Mouse (Mus musculus): ENCODE data around the gene Ormdl2.
"Not testable (repeated sequence)": the region's sequence is repeated elsewhere in the genome, so short reads cannot be mapped to it uniquely, and the experiment has no call there.

Ormdl2 gene

DNA sequence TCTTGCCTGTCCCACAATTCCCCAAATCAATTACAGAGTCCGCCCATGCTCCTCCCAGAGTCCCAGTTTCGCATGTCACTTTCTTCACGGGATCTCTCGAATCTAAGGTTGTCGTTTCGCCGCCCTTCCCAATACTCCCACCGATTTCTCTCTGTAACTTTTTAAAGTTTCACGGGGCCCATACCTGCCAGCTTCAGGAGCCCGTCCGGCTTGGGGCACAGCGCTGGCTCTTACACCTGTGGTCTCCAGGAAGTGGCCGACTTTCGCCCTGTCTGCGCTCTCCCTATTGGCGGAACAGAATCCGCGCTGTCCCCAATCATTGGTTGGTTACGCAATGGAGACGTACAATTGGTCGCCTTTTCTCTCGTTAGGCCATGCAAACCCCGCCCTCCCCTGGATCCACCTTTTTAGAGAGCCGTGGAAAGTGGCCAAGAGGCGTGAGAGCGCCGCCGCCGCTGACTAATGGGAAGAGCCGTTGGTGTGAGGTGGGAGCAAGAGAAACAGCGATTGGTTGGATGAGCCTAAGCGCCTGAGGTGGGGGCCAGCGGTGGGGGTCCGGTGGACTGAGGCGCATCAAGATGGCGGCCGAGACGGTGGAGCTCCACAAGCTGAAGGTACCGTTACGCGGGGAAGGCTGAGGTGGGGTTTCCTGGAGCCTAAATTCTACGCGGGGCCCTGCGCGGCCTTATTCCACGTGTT lies at the start of gene Ormdl2:
Gene Ormdl2, minus strand, starts transcription at position 288 of the 699 bp plus-strand sequence.
- DNase-seq = peak; percentile 99

GRCm38 (mm10) chr10:128870341-128870740 lies 48.9 kb upstream of the Ormdl2 start:
- no peak for DNase-seq

- no peak for DNase-seq
Observed at GRCm38 (mm10) chr10:128866518-128866917, 45.1 kb upstream of the Ormdl2 start.

- no peak for DNase-seq
Observed at GRCm38 (mm10) chr10:128866042-128866441, 44.6 kb upstream of the Ormdl2 start.

DNA sequence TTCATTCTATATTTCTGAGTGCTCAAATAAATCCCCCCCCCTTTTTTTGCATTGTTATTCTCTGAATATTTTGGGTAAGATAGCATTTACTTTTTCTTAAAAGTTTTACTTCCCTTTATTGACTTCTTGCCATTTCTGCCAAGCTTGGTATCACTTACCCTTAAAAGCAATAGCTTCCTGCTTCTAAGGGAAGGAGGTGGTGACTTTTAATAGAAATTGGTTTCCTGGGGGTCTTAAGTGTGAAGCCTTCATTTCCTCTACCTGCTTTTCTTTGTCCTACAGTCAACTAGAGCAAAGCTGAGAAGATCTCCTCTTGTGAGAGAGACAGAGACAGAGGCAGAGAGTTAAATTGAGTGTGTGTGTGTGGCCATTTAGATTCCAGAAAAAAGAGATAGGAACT lies 39.7 kb upstream of the Ormdl2 start:
- DNase-seq = no peak

- DNase-seq = no peak
Observed at GRCm38 (mm10) chr10:128850339-128850738, 28.9 kb upstream of the Ormdl2 start.

- no peak for DNase-seq
Observed at GRCm38 (mm10) chr10:128848426-128848825, 27.0 kb upstream of the Ormdl2 start.

DNA sequence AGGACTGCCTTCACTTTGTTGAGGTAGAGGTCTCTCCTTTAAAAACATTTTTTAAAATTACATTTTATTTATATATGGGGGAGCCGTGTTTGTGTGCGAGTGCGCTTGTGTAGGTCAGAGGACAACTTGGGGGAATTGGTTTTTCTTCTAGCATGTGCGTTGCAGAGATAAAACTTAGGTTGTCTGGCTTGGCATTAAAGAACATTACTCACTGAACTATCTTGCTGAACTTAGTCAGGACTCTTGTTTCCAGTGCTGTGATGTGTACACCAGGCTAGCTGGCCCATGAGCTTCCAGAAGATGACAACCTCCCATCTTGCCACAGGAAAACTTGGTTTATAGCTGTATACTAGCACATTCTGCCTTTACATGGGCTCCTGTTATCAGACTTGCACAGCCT lies 25.2 kb upstream of the Ormdl2 start:
- DNase-seq = no peak

DNA sequence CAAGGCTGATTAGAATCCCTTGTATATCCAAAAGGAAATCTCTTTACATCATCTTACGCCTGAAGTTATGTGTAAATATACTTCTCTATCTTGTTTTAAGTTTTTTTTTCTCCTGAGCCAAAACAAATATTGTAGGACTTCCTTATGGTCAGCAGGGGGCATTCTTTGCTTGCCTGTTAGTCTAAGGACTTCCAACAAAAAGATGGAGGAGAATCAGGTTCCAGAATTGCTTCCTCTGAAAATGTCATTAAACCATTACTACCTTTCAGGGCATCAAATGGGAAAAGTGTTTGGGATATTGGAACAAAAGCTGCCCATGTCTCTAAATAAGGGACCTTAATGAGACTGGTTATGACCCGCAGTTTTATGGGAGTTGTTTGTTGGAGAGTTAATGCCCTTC lies 24.1 kb upstream of the Ormdl2 start:
- no peak for DNase-seq

GRCm38 (mm10) chr10:128843260-128843659 lies 21.8 kb upstream of the Ormdl2 start:
- DNase-seq = no peak

DNA sequence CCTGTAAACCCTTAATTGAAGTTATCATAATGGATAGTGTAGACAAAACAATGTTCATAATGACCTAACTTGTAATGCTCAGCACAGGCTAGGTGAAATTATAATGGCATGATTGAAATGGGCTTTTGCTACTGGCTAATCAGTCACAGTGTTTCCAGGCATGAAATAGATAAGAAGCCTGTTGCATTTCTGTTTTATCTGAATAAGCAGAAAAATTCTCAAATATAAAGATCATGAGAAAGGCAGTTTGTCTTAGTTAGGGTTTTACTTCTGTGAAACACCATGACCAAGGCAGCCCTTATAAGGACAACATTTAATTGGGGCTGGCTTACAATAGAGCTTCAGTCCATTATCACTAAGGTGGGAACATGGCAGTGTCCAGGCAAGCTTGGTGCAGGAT lies 19.2 kb upstream of the Ormdl2 start:
- no peak for DNase-seq

GRCm38 (mm10) chr10:128839434-128839833 lies 18.0 kb upstream of the Ormdl2 start:
- DNase-seq = no peak

DNA sequence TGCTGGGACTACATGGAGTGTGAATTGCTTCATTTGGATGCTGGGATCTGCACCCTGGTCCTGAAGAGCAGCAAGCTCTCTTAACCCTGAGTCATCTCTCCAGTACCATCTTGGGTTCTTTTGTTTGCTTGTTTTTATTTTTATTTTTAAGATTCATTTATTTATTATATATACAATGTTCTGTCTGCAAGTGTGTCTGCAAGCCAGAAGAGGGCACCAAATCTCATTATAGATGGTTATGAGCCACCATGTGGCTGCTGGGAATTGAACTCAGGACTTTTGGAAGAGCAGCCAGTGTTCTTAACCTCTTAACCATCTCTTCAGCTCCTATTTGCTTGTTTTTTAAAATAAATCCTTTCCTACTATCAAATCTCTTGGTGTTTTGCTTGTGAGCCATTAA lies 16.0 kb upstream of the Ormdl2 start:
- no peak for DNase-seq

GRCm38 (mm10) chr10:128823821-128824220 lies 2.4 kb upstream of the Ormdl2 start:
- no peak for DNase-seq

DNA sequence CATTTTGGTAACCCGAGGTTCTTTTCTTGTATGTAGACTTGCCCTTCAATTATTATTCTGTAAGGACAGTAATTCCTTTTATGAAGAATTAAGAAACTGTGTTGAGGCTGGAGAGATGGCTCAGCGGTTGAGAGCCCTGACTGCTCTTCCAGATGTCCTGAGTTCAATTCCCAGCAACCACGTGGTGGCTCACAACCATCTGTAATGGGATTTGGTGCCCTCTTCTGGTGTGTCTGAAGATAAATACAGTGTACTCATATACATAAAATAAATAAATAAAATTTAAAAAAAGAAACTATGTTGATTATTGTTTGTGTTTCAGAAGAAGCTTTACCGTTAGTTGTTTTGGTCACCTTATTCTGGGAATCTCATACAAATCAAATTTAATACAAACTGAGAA lies 1.6 kb upstream of the Ormdl2 start:
- DNase-seq = not testable (repeated sequence)

DNA sequence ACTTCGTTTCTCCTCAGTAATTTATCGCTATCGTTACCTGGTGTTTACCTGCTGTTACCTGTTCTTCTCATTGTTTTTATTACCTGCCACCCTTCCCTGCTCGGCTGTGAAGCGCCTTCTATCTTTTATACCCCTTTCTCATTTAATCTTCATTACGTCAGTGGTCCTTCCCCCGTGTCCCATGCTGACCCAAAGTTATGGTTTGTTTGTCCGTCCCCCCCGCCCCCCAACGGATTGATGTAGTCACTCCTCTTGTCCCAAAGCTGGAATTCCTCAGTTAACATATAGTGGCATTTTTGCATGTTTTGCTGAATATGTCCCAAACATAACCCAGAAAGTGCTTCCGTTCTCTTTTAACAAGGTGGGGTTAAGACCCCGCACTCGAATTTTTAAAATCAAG lies 690 bp upstream of the Ormdl2 start:
- DNase-seq = no peak

- DNase-seq = no peak
Observed at GRCm38 (mm10) chr10:128820217-128820616, 1.2 kb downstream of the Ormdl2 start.

DNA sequence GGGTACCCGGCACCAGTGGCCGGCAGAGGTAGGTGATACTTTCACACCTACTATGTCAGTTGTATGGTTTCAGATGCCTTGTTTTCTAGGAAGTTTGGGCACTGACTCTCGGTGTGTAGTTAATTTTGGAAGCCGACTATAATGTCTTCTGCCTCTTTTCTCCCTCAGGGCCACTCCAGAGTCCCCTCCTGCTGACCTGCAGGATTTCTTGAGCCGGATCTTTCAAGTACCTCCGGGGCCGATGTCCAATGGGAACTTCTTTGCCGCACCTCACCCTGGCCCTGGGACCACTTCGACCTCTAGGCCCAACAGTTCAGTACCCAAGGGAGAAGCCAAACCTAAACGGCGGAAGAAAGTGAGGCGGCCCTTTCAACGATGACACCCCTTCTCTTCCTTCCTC lies 4.4 kb downstream of the Ormdl2 start, which contains the start of gene Sarnp:
Gene Sarnp, plus strand, starts transcription at position 301 of the 400 bp plus-strand sequence.
- no peak for DNase-seq

DNA sequence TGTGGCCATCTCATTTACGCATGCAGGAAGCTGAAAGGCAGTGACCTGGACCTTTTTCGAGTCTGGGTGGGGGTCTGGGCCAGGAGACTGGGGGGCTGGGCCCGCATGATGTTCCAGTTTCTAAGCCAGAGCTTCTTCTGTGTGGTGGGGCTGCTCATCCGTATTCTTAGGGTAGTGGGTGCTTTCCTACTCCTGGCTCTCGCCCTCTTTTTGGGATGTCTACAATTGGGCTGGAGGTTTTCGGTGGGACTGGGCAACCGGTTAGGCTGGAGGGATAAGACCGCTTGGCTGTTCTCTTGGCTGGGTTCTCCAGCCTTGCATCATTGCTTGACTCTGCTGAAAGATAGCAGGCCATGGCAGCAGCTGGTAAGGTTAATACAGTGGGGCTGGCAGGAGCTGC lies 14.4 kb downstream of the Ormdl2 start:
- DNase-seq = no peak

DNA sequence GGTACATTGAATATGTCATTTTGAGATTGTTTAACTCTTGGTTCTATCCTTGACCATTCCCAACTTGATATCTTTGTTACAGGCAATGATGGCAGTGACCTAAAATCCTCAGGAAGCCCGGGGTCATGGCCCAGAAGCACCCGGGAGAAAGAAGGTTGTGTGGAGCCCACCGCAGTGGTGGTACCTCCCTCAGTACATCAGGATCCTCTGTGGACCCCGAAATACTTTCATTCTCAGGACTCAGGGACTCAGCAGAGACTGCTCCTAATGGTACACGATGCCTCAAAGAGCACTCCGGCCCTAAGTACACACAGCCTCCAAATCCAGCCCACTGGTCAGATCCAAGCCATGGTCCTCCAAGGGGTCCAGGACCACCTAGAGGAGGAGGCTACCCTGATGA lies 15.4 kb downstream of the Ormdl2 start:
- no peak for DNase-seq

- peak; percentile 92 for DNase-seq
Observed at GRCm38 (mm10) chr10:128805092-128806000, 16.1 kb downstream of the Ormdl2 start.

DNA sequence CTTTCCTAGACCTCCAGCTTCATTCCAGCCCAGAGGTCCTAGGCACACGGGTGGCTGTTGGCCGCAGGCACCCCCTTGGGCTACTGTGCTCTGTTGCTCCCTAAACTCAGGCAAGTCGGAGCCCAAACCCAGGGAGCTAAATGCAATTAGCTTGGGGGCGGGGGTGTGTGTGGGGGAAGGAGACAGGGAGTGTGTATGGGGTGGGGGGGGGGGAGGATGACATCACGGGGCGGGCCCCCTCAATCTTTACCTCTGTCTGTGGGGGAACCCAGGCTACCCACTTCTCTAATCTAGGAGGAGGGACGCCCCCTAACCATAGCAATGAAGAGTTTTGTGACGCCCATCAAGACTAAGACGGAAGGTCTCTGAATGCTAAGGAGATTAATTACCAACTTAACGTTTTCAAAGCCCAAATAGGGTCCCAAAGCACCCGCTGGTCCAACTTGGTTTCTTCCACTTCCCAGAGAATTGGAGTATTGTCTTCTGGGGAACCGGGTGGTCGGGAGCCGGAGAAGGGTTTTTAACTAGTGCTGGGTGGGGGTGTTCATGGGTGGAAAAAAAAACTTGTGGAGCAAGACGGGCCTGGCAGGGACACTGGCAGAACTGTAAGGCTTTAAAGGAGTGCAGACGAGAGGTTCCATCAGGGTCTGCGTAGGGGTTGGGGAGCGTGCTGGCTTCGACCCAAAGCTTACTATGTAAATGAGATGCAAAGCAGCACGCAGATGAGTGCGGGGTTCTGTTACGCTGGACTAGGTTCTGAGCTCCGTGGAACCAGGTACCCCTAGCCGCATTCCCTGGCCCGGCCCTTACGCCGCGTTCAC lies 17.0 kb downstream of the Ormdl2 start, which contains the start of gene Tmem198b:
Gene Tmem198b, minus strand, starts transcription at position 100 of the 821 bp plus-strand sequence.
- DNase-seq = peak; percentile 69

DNA sequence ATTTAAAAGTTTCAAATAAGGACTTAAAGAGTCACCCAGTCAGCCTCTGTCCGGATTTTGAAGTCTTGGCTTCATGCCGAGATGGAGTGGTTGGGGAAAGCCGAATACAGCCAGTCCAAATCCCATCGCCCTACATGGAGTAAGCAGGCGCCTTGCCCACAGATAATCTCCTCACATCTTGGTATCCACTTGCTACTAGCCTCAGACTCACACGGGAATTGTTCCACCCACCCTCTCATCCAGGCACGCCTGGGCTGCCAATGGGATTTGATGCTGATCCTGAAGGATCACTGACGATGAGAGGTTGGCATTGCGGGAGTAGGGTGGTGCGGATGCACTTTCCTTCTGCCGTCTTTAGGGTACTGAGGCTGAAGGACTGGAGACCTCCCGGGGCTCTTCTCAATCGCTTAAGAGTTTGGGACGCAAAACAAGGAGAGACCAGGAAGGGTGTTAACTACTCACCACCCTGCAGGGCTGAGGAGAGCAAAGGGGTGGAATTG lies 17.6 kb downstream of the Ormdl2 start, which contains the start of gene Dnajc14:
Gene Dnajc14, plus strand, starts transcription at position 292 of the 500 bp plus-strand sequence.
- peak; percentile 65 for DNase-seq

Measured in cerebellum, adult 8-10 months (tissue).